Mouse (Mus musculus) liver (tissue): ENCODE results near the gene Chd9.

Source experiments
- DNase-seq: peaks from one replicate; pipeline ENCODE4 v3.0.0-alpha.2; 2020; ENCODE audit warnings: mixed read lengths

Gene Chd9

DNA sequence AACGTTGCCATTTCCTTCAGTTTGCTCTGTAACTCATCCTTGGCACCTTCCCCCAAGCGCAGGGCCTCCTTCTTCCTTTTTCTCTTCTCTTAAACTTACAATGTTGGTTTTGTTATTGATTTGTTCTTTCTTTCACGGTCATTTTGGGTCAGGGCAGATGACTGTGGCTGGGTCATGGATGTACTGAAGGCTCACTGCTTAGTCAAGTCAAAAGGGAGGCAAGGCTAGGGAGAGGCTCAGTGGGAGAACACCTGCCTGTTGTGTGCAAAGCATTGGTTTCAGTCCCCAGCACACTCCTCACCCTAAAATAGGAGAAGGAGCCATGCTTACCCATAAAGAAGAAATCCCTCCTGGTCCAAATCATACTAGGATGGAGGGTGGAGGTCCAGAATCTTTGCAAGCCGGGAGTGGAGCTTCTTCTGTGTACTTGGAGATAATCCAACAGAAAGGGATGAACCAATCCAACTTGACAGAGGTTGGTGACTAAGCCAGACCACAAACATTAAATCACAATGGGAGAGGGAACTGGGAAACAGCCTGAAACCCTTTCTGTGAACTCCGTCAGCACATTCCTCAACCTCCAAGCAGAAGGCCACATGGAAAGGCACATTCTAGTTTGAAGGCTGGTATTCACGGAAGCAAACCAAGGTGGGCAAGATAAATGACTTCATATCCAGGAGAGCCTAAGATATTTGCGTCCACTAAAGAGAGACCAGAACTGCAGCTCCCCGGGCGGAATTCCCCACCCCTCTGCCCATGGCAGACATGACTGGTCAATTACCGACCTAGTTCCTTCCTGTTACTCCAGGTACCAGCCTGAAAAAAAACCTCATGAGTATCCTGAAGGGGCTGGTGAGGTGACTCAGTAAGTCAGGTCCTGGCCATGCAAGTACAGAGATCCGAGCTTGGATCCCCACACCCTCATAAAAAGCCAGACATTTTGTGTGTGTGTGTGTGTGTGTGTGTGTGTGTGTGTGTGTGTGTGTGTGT is 11.9 kb downstream of the Chd9 start:
- no peak for DNase-seq

DNA sequence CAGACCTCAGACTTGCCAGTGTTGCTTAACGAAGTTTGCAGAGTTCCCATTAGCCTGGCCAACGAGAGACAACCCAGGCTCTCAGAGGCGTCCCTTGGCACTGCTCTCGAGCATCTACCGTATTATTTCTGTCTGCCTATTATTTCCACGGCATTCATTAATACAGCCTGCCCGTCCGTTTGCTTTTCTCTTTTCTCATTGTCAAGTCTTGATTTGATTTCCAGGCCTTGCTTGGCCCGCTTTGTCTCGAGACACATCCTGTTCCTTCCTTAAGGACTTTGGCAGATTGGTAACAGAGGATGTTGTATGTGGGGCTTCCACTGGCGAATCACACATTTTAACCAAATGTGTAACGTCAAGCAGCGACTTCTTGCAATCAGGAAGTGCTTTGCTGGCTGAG is 13.2 kb downstream of the Chd9 start:
- no peak for DNase-seq

DNA sequence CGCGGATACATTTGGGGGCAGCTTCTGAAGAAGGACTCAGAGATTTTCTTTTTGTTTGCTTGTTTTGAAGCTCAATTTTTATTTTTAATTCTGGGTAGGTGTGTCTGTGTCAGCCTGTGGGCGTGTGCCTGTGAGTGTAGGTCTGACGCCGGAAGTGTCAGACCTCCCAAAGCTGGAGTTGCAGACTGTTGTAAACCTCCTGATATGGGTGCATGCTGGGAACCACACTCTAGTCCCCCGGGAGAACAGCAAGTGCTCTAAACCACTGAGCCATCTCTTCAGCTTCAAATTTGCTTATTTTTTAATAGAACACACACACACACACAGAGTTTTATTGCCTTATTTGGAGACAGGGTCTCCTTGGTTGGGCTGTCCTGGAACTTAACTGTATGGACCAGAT is 15.0 kb downstream of the Chd9 start:
- DNase-seq: no peak

DNA sequence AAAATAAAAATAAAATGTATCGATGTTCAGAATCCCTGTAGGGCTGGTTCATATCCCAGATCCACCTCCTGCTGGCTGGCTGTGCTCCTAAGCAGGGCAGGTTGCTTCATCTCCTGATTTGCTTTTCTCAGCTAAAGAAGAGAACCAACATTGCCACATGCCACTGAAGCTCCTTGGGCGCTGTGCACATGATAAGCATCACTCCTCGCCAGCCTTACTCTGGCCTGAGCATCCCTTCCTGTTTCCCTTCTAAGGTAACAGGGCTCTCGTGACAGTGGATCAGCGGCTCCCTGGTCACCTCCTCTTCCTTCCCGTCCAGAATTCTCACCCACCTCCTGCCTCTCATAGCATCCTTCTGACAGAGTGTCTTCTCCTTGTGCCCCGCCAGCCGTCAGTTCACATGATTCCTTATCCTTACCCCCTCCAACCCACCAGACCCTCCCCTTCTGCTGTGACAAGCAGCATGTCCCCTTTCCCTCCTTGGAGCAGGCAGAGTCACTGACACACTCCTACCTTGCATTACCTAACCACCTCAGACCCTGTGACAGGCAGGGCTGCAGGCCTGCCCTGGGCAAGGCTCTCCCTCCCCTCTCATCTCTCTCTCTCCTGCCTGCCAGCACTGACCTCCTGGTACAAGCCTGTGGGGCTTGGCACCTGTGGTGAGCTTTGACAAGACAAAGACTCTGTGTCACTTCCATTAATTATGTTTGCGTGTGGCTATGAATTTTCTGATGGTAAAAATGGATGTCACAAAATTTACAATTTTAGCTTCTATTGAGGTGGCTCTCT is 16.2 kb downstream of the Chd9 start:
- no peak for DNase-seq

DNA sequence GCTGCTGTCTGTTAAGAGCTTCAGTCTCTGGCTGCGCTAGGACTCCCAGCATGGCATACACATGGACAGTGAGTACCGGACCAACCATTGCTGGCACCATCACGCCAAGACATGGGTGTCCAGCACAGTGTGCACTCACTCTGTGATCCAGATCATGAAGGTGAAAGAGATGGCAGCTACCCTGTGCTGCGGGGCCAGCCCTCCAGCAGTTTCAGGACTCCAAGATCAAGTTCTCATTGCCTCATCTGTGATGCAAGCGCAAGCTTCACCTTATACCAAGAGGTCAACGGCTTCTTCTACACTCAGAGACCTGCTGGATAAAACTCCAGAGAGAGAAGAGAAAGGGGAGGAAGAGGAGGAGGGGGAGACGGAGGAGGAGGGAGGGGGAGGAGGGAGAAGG is 19.8 kb downstream of the Chd9 start:
- DNase-seq: no peak

DNA sequence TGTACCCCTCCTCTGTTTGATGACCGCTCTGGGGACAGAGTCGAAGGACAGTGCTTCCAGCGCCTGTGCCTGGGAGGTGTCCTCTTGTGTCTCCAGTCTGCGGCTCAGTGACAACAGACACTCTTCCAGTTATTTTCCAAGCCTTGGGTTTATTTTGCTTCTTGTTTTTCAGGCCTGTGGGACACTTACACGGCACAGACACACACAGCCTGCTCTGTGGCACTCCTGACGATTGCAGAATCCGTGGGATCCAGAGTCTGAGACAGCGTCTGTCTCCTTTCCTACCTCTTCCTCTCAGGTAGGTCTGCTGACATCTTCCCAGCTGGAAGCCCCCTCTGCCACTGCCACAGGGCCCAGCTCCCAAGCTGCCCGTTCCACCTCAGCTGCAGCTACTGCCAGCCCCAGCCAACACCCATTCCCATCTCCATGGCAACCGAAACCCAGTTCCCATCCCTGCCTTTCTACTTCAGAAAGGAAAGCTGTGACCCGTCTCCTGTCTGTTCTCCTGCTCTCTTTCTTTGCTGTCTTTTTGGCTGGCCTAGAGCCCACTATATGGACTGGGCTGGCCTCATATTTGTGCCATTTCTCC is 21.4 kb downstream of the Chd9 start:
- no peak for DNase-seq

DNA sequence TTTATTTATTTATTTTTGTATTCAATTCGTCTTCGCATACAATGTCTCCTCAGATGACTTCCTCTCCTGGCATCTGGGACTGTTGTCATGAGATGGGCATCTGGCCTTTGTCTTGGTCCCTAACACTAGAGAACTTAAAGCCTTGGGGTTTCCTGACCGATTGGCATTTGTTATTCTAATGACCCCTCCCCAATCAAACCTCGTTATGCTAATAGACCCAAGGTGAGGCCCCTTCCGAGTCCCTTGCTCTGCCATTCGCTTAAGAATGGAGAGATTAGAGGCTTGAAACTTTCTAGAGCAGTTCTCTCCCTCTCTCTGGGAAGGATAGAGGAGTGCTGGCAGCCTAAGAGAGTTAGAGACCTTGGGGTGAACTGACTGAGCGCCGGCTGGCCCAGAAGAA is 23.4 kb downstream of the Chd9 start:
- DNase-seq: no peak

DNA sequence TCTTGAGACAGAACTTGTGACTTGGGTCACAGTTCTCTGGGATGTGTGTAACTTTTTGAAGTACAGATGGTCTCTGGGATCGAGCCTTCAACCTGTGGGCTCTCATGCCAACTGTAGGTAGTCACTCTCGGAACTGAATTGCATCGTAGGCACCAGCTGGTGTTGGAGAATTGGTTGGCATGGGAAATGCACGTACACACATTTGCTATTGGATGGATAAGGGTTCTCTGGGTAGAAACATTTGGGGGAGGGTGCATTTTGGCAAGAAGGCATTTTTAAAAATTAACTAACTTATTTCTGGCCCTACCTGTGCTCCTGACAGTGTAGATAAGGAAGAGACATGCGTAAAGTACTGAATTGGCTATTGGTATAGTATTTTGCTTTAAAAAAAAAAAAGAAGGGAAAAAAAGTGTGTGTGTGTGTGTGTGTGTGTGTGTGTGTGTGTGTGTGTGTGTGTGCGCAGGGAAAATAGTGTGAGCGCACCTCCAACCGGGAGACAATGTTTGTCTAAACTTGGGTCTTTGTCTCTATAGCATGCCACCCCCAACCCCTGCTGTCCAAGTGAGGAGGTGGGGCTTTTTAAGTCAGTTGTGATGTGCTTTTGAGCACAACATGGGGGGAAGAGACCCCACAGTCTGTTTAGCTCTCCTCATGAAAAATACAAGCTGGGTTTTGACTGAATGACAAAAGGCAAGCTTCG is 26.0 kb downstream of the Chd9 start:
- DNase-seq: no peak

DNA sequence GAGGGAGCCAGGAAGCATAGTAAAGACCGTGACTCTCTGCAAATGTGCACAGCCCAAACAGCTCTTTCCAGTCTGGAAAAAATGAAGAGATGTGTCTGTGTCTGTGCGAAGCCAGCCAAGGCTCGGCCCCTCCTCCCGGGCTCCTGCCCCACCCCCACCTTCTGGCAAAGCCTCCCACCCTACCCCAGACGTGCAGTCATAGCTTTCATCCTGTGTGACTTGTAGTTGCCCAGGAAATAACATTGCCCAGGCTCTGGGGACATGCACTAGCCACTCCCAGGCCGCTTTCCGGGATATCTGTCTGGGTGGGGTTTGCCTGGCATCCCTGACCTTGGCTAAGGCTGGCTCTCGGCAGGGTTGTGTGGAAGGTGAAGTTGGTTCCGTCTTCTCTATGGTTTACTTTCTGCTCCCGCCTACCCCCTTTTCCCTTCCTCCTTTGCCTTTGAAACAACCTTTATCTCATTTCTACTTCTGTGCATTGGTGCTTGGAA is 26.6 kb downstream of the Chd9 start:
- peak; percentile 36 for DNase-seq

DNA sequence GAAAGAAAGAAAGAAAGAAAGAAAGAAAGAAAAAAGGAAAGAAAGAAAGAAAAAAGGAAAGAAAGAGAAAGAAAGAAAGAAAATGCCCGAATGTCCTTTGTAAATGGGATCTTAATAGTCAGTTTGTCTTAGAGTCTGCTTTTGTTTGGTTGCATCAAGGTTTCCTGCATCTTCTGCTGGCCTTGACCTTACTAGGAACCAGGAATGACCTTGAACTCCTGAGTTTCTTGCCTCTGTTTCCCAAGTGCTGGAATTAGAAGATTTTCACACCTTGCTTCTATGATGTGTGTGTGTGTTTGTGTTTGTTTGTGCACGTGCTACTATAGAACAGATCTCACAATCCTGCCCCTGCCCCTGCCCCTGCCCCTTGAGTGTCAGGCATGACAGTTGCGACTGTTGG is 28.0 kb downstream of the Chd9 start:
- DNase-seq: no peak

DNA sequence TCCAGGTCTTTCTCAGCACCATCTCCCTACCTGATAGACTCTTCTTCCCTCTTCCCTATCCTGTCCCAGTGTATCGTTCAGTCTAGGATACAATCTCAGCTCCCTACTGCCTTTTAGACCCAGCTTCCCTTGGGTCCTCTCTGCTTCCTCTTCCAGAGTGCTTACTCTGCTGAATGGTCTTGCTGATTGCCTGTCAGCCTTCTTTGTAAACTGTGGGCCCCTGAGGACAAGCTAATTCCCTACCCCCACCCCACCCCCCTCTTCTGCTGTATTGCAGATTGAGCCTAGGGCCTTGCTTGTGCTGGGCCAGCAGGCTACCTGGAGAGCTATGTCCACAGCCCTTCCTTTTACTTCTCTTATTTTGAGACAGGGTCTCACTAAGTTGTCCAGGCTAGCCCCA is 28.8 kb downstream of the Chd9 start:
- DNase-seq: no peak

DNA sequence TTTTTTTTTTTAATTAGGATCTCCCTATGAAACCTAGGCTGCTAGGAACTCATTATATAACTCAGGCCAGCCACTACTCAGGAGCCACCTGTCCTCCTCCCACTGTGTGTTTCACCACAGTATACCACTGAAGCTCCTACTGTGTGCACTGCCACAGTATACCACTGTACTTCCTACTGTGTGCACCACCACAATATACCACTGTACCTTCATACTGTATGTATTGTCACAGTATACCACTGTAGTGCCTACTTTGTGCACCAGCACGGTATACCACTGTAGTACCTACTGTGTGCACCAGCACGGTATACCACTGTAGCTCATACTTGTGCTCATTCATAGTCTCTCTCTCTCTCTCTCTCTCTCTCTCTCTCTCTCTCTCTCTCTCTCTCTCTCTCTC is 29.9 kb downstream of the Chd9 start:
- DNase-seq: no peak

DNA sequence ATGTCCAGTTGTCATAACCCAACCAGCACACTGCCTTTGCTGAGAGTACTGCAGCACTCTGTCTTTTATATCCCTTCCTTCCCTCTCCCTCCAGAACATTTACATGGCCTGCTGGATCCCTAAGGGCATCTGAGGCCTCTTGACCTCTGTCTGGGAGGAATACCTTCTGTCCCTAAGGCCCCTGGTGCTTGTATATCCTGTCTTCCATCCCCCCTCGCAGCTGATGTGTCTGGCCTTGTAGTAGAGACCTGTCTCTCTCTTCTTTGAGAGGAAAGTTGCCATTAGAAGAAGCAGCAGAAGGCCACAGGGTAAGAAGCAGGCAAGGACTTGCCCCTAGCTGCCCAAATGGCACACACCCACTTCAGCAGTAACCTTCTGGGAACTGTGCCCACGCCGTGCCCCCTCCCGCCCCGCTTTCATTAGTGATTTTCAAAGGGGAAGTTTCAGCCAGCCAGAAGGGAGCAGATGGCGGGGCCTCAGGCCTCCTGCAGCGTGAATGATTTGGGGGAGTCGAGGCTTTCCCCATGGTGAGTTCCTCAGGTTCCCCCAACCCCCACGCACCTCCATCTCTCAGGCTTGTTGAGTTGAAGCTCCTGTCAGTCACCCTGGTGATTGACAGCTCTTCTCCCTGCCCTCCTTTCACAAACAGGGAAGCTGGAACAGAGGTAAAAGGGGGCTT is 33.3 kb downstream of the Chd9 start:
- no peak for DNase-seq

DNA sequence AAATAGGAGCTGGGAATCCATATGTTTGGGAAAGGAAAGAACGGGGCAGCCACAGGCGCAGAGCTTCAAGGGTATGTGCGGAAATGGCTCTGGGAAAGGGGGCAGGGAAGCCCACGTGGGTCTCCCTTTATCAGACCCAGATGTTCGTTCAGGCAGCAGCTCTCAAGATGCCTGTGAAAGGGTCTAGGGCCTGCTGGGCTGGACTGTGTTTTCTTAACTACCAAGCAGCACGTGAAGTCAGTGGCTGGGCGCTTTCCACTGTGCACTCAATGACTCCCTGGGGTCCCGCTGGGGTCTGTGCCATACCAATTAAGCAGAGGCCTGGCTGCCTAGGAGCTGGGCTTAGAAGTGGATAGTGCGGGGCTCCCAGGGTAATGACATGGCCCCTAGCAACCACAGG is 33.9 kb downstream of the Chd9 start:
- peak; percentile 51 for DNase-seq

DNA sequence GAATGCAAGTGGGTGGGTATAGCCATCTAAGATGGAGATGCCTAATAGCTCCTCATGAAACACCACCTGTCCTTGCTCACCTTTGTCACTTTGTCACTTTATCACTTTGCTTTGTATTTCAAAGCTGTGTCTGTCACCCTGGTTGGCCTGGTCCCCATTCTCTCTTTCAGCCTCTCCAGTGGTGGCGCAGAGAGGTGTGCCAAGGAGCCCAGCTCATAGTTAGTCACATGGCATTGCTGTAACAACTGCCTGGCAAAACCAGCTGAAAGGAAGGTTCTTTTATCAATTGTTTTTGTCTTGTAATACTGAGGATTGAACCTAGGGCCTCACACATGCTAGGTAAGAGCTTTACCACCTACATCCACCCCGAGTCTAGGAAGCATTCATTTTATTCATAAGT is 38.9 kb downstream of the Chd9 start:
- DNase-seq: no peak

DNA sequence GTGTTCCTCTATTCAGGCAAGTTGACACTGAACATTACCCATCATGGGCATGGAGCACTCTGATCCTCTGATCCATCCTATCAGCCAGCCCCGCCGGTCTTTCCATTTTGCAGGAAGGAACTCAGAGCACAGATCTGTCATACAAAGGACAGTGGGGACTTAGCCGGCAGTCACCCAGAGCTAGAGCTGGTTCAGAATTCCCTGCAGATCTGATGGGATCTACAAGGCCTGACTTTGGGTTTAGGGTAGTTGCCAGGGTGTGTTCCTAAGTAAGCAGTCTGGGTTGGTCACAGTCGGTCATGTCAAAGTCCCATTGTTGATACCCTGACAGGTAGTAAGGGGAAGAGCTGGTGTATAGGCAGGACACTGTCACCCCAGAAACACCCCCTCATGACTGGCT is 39.8 kb downstream of the Chd9 start:
- no peak for DNase-seq

DNA sequence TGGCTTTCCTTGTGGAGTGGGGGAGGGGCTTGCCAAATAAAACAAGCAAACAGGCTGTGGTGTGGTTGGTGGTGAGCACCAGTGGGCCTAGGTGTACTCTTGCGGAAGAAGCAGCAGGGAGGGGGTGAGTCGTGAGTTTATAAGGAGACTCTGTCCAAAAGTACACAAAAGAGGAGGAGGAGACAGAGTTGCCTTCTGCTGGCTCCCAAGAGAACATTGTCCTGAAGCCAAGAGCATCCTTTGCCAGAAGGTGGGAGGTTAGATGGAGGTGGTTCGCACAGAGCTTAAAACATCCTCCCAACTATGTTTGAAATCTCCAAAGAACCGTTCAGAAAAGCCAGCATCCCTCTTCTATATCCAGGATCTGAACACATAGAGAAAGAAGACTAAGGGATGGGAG is 40.2 kb downstream of the Chd9 start:
- DNase-seq: no peak

DNA sequence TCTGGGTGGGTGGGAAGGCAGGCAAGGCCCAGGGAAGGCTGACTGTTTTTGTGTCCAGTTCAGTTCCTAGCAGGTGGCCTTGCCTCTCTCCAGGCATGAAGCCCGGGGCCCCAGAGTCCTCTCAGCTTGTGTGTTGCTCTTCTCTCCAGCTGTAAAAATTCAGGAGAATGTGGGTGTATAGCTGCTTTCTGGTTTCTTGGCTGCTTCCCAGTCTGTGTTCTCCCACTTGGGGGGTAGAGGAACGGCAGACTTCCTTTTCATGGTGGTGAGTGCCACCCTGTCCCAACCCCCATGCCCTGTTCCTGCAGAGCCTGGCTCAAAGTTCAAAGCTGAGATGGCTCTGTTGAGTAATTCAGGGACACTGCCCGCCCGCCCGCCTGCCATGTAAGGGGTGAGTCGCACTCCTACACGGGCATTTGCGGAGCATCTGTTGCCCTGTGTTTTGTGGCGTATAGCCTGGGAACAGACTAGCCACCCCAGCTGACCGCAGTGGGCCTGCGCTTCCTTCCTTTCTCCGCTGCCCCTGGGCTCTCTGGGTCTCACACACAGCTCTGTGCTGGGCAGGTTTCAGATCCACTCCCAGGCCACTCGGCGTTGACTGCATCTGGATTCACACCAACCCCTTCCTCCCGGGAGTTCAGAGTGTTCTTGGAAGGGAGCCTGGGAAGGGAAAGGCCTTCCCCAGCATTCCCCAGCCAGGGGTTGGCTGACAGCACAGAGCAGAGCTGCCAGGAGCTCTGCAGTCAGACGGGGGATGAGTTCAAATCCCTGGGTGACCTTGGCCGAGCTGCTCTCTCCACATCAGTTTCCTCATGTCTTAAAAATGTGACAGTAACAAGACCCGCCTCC is 41.1 kb downstream of the Chd9 start:
- peak; percentile 30 for DNase-seq

DNA sequence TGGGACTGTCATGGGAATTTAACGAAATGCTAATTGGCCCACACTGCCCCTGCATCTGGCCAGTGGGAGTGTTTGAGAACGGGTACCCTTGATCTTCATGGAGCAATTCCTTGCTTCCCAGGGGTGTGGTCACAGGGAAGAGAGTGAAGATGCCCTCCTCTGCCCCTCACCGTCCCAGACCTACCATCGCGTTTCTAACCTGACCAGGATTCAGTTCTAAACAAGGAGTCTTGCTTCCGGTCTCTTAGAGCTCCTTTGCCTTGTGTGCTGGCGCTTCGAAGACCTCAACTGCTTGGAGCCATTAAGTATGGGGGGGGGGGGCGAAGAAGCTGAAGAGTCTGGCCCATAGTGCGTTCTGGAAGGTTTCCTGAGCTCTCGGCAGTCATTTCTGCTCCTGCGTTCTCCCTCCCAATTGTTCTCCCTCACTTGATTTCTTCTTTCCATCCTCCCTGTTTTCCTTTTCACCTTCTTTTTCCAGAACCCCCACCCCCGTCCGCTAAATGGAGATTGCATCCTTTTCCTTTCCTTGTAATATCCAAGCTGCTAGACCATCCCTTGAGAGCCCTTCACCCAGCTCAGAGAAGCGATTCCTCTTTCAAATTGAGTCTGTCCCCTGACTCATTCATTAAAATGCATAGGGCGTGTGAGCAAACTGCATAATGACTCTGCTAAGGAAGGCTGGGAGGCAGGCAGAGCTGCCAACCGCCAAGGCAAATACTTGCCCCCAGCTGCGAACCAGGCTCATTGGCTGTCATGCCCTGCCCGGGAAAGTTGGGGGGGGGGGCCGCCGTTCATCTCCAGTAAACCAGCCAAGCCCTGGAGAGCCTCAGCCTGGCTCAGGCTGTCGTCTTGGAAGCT is 42.0 kb downstream of the Chd9 start:
- DNase-seq: no peak

DNA sequence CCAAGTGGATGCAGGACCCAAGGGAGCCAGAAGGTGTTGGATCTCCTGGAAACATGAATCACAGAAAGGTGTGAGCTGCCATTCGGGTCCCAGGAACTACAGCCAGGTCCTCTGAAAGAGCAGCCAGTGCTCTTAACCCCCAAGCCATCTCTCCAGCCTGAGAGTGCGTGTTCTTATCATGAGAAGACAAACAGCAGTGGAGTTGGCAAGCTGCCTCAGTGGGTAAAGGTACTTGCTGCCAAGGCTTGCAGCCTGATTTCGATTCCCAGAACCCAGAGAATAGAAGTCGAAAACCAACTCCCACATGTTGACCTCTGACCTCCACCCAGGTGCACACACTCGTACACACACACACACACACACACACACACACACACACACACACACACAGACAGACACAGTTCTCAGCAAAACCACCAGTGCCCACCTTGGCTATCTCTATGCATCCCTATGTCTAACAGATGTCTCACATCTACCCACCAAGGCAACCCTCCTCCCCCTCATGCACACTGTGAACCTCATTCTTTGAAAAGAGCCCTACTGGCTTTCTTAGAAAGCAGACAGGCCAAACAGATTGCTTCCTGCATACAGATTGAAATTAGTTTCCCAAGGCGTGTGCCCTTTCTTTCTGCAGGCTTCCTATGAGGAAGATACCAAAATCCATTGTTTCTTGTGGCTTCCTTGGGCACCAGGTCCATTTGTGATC is 43.4 kb downstream of the Chd9 start:
- no peak for DNase-seq
